Mouse (Mus musculus) lung, embryonic 14.5 days (tissue): ENCODE results near the gene Ankrd40. TPM values are rescaled to one million over a fixed set of nuclear protein-coding genes. Genes with fewer than 3 reads are reported as not detected.
A peak's percentile ranks its signal among the peaks of the same experiment; 100 is the strongest.

Experiments used
- ATAC-seq: fragments of 200-750 bp; cut with Nextera tagmentation; 2 replicates; pipeline ENCODE4 v1.8.0; 2017; ENCODE audit warnings: mild to moderate bottlenecking, moderate TSS enrichment, moderate library complexity; ENCODE audit not compliant: insufficient read depth
- DNase-seq: peaks from one replicate; pipeline ENCODE4 v3.0.0-alpha.2; 2015
- H3K27ac ChIP-seq: fragments of 300-500 bp; sonication (generic); 2 replicates; pipeline ENCODE4 v1.5.1; 2014; ENCODE audit warnings: low read depth, mild to moderate bottlenecking, moderate library complexity
- H3K27me3 ChIP-seq: fragments of 300-500 bp; sonication (generic); 2 replicates; pipeline ENCODE4 v1.6.1; 2014; ENCODE audit warnings: low read length, control low read depth; ENCODE audit not compliant: insufficient read depth
- H3K36me3 ChIP-seq: fragments of 300-500 bp; sonication (generic); 2 replicates; pipeline ENCODE4 v1.6.1; 2014; ENCODE audit warnings: control low read depth; ENCODE audit not compliant: insufficient read depth
- H3K4me1 ChIP-seq: fragments of 300-500 bp; sonication (generic); 2 replicates; pipeline ENCODE4 v1.6.1; 2014; ENCODE audit warnings: antibody characterized with exemption, control low read depth; ENCODE audit not compliant: insufficient read depth
- H3K4me2 ChIP-seq: fragments of 300-500 bp; sonication (generic); 2 replicates; pipeline ENCODE4 v1.6.1; 2014; ENCODE audit warnings: mild to moderate bottlenecking
- H3K4me3 ChIP-seq: fragments of 300-500 bp; sonication (generic); 2 replicates; pipeline ENCODE4 v1.5.1; 2014; ENCODE audit warnings: low read depth, low read length
- H3K9ac ChIP-seq: fragments of 300-500 bp; sonication (generic); 2 replicates; pipeline ENCODE4 v1.6.1; 2014
- H3K9me3 ChIP-seq: fragments of 300-500 bp; sonication (generic); 2 replicates; pipeline ENCODE4 v1.6.1; 2016; ENCODE audit warnings: low read depth, low read length, control low read depth
- CTCF ChIP-seq: IDR thresholded peaks from 2 replicates; pipeline ENCODE4 v1.5.1; 2016; ENCODE audit warnings: antibody characterized with exemption, low read depth
- WGBS: fragments of 180-500 bp; shearing (Covaris S2); extraction: QIAGEN DNeasy Blood & Tissue Kit; methylation state at CpG from one replicate; pipeline ENCODE4 v1.1.7; 2014; 5-methylcytosine and 5-hydroxymethylcytosine counted together
- polyA plus RNA-seq: library from polyadenylated mRNA; unstranded; fragments of >200 nt; fragmentation: Nextera tagmentation; extraction: Ambion mirVana; gene quantifications from 2 replicates; pipeline ENCODE4 v1.2.1, GENCODE M21; 2014

The Ankrd40 gene
- polyA plus RNA-seq, 1 experiment from 2014 or later = 30.9 TPM

- H3K27ac ChIP-seq = no peak overlapping the region
- H3K27me3 ChIP-seq = no peaks in the 10 kb centered on the region
- no peak for ATAC-seq
- no peak for TF ChIP-seq CTCF
- H3K4me3 ChIP-seq = no peak overlapping the region
- DNase-seq = no peak
- no peaks in the 10 kb centered on the region for H3K9me3 ChIP-seq
- H3K36me3 ChIP-seq = no peaks in the 10 kb centered on the region
- no peak overlapping the region for H3K9ac ChIP-seq
- no peaks in the 10 kb centered on the region for H3K4me1 ChIP-seq
- no peak overlapping the region for H3K4me2 ChIP-seq
- WGBS = 70% methylated on average over 9 of the region's 9 CpGs
Observed at GRCm38 (mm10) chr11:94355521-94356217, 27.9 kb downstream of the Ankrd40 start.

- DNase-seq = no peak
- Histone ChIP-seq H3K9ac (no peak overlapping the region), H3K27ac (no peak overlapping the region), H3K27me3 (no peaks in the 10 kb centered on the region), H3K4me2 (no peak overlapping the region), H3K4me3 (no peak overlapping the region), H3K4me1 (no peaks in the 10 kb centered on the region; the same call in 1 of the 2 replicates), H3K36me3 (no peaks in the 10 kb centered on the region), H3K9me3 (no peaks in the 10 kb centered on the region)
- 92% methylated on average over 12 of the region's 12 CpGs for WGBS
- no peak for TF ChIP-seq CTCF
- no peak for ATAC-seq
Observed at GRCm38 (mm10) chr11:94359168-94359567, 31.4 kb downstream of the Ankrd40 start.

- Histone ChIP-seq H3K9me3 (no peaks in the 10 kb centered on the region), H3K4me2 (no peak overlapping the region), H3K27me3 (no peaks in the 10 kb centered on the region), H3K9ac (no peak overlapping the region), H3K4me1 (no peaks in the 10 kb centered on the region; the same call in 1 of the 2 replicates), H3K4me3 (no peak overlapping the region), H3K27ac (no peak overlapping the region), H3K36me3 (no peaks in the 10 kb centered on the region)
- ATAC-seq (no peak), DNase-seq (no peak)
- 86% methylated on average over 14 of the region's 14 CpGs for WGBS
- TF ChIP-seq CTCF = no peak
Observed at GRCm38 (mm10) chr11:94361166-94361870, 33.5 kb downstream of the Ankrd40 start.

GRCm38 (mm10) chr11:94362101-94362500, 34.3 kb downstream of the Ankrd40 start:
- H3K27ac ChIP-seq = no peak overlapping the region
- H3K9ac ChIP-seq = no peak overlapping the region
- H3K4me3 ChIP-seq = no peak overlapping the region
- no peaks in the 10 kb centered on the region for H3K9me3 ChIP-seq
- H3K27me3 ChIP-seq = no peaks in the 10 kb centered on the region
- WGBS = 91% methylated on average over 5 of the region's 5 CpGs
- TF ChIP-seq CTCF = no peak
- H3K4me1 ChIP-seq = no peaks in the 10 kb centered on the region; the same call in 1 of the 2 replicates
- ATAC-seq (no peak), DNase-seq (no peak)
- H3K36me3 ChIP-seq = no peaks in the 10 kb centered on the region
- no peak overlapping the region for H3K4me2 ChIP-seq

GRCm38 (mm10) chr11:94363690-94364089, 35.9 kb downstream of the Ankrd40 start:
- no peak for TF ChIP-seq CTCF
- H3K4me2 ChIP-seq = no peak overlapping the region
- DNase-seq = peak; percentile 36
- H3K9ac ChIP-seq = no peak overlapping the region
- H3K27me3 ChIP-seq = no peaks in the 10 kb centered on the region
- WGBS = 55% methylated on average over 7 of the region's 7 CpGs
- H3K9me3 ChIP-seq = no peaks in the 10 kb centered on the region
- H3K4me1 ChIP-seq = no peaks in the 10 kb centered on the region; the same call in 1 of the 2 replicates
- H3K36me3 ChIP-seq = no peaks in the 10 kb centered on the region
- H3K27ac ChIP-seq = no peak overlapping the region
- ATAC-seq = no peak
- no peak overlapping the region for H3K4me3 ChIP-seq

GRCm38 (mm10) chr11:94365340-94365739, 37.5 kb downstream of the Ankrd40 start:
- Histone ChIP-seq H3K9ac (no peak overlapping the region), H3K27me3 (no peaks in the 10 kb centered on the region), H3K9me3 (no peaks in the 10 kb centered on the region), H3K4me3 (no peak overlapping the region), H3K36me3 (no peaks in the 10 kb centered on the region), H3K4me1 (no peaks in the 10 kb centered on the region; the same call in 1 of the 2 replicates), H3K4me2 (no peak overlapping the region), H3K27ac (no peak overlapping the region)
- no peak for TF ChIP-seq CTCF
- DNase-seq (peak; percentile 33), ATAC-seq (no peak; the same call in 1 of the 2 replicates)
- WGBS = 41% methylated on average over 3 of the region's 3 CpGs

- H3K27me3 ChIP-seq = no peaks in the 10 kb centered on the region
- H3K27ac ChIP-seq = no peak overlapping the region
- no peaks in the 10 kb centered on the region for H3K36me3 ChIP-seq
- 66% methylated on average over 6 of the region's 6 CpGs for WGBS
- ATAC-seq (no peak), DNase-seq (no peak)
- TF ChIP-seq CTCF = no peak
- H3K9me3 ChIP-seq = no peaks in the 10 kb centered on the region
- H3K9ac ChIP-seq = no peak overlapping the region
- no peaks in the 10 kb centered on the region for H3K4me1 ChIP-seq
- H3K4me3 ChIP-seq = no peak overlapping the region
- no peak overlapping the region for H3K4me2 ChIP-seq
Observed at GRCm38 (mm10) chr11:94369981-94370380, 42.2 kb downstream of the Ankrd40 start.
